Mouse (Mus musculus): ENCODE data around the gene Fam78b. TPM values are rescaled to one million over a fixed set of nuclear protein-coding genes. Genes with fewer than 3 reads are reported as not detected.

The Fam78b gene
- polyA plus RNA-seq, 1 experiment from 2014 or later, result 1.3 TPM

DNA sequence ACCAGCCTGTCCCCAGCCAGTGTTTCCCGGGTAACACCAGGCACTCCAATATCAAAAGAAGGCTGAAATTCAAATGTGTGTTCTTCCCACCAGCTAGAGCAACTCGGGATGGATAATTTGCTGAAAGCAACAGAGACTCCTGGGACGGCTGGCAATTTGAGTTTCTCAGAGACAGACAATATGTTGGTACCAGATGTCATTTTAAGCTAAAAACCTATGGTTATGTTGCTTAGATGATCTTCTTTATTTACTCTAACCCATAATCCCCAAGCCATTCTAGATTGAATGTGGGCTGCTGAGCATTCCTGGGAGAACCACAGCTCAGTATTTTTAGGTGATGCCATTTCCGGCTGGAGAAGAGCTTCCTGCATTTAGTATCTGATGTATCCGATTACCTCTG, 56.3 kb downstream of the Fam78b start:
- 63% methylated on average over 5 of the region's 5 CpGs for WGBS
- H3K27ac ChIP-seq (replicated peaks in 1 of 2; ENCODE audit: control insufficient read depth in 1 of 2, insufficient read depth in 1 of 2, low read depth in 2 of 2, low read length in 2 of 2), result no peak overlapping the region
- no peak overlapping the region for H3K4me3 ChIP-seq (ENCODE audit: control insufficient read depth in 1 of 2, insufficient read depth in 1 of 2, low read depth in 1 of 2, low read length in 2 of 2)
- no peak for ATAC-seq (ENCODE audit: insufficient number of reproducible peaks, insufficient read depth, low FRiP score, low read depth)
- no peaks in the 10 kb centered on the region for H3K36me3 ChIP-seq (ENCODE audit: control insufficient read depth, insufficient read depth, low read length)
- no peaks in the 10 kb centered on the region for H3K9me3 ChIP-seq (ENCODE audit: control insufficient read depth, low read length)
- no peak overlapping the region for H3K9ac ChIP-seq (ENCODE audit: low read length)
- no peak overlapping the region for H3K4me2 ChIP-seq (ENCODE audit: low read length)
- no peaks in the 10 kb centered on the region for H3K27me3 ChIP-seq (ENCODE audit: control insufficient read depth, insufficient read depth, low read length)
- H3K4me1 ChIP-seq (ENCODE audit: control insufficient read depth in 2 of 2, insufficient read depth in 2 of 2, low read length in 2 of 2), result no peaks in the 10 kb centered on the region

- no peak overlapping the region for H3K4me3 ChIP-seq (ENCODE audit: control insufficient read depth in 1 of 2, insufficient read depth in 1 of 2, low read depth in 1 of 2, low read length in 2 of 2)
- WGBS, result 57% methylated on average over 9 of the region's 9 CpGs
- no peaks in the 10 kb centered on the region for H3K9me3 ChIP-seq (ENCODE audit: control insufficient read depth, low read length)
- H3K4me1 ChIP-seq (ENCODE audit: control insufficient read depth in 2 of 2, insufficient read depth in 2 of 2, low read length in 2 of 2), result 0 out of 4 replicates have a peak, but pooled peaks cover 0 to 5% of the 10 kb centered on the region in 2 experiments
- H3K9ac ChIP-seq (ENCODE audit: low read length), result no peak overlapping the region
- no peak overlapping the region for H3K27ac ChIP-seq (replicated peaks in 1 of 2; ENCODE audit: control insufficient read depth in 1 of 2, insufficient read depth in 1 of 2, low read depth in 2 of 2, low read length in 2 of 2)
- no peaks in the 10 kb centered on the region for H3K27me3 ChIP-seq (ENCODE audit: control insufficient read depth, insufficient read depth, low read length)
- H3K4me2 ChIP-seq (ENCODE audit: low read length), result no peak overlapping the region
- no peak for ATAC-seq (ENCODE audit: insufficient number of reproducible peaks, insufficient read depth, low FRiP score, low read depth)
- no peaks in the 10 kb centered on the region for H3K36me3 ChIP-seq (ENCODE audit: control insufficient read depth, insufficient read depth, low read length)
Measured at GRCm38 (mm10) chr1:167059550-167060285, 58.5 kb downstream of the Fam78b start.

GRCm38 (mm10) chr1:167063971-167064370, 62.8 kb downstream of the Fam78b start:
- H3K4me3 ChIP-seq (ENCODE audit: control insufficient read depth in 1 of 2, insufficient read depth in 1 of 2, low read depth in 1 of 2, low read length in 2 of 2), result no peak overlapping the region
- H3K9me3 ChIP-seq (ENCODE audit: control insufficient read depth, low read length), result no peaks in the 10 kb centered on the region
- no peaks in the 10 kb centered on the region for H3K27me3 ChIP-seq (ENCODE audit: control insufficient read depth, insufficient read depth, low read length)
- H3K27ac ChIP-seq (replicated peaks in 1 of 2; ENCODE audit: control insufficient read depth in 1 of 2, insufficient read depth in 1 of 2, low read depth in 2 of 2, low read length in 2 of 2), result no peak overlapping the region
- no peaks in the 10 kb centered on the region for H3K36me3 ChIP-seq (ENCODE audit: control insufficient read depth, insufficient read depth, low read length)
- no peak for ATAC-seq (ENCODE audit: insufficient number of reproducible peaks, insufficient read depth, low FRiP score, low read depth)
- no peak overlapping the region for H3K4me2 ChIP-seq (ENCODE audit: low read length)
- WGBS, result 36% methylated on average over 4 of the region's 4 CpGs
- H3K4me1 ChIP-seq (ENCODE audit: control insufficient read depth in 2 of 2, insufficient read depth in 2 of 2, low read length in 2 of 2), result 0 out of 4 replicates have a peak, but pooled peaks cover 0 to 5% of the 10 kb centered on the region in 2 experiments
- H3K9ac ChIP-seq (ENCODE audit: low read length), result no peak overlapping the region

DNA sequence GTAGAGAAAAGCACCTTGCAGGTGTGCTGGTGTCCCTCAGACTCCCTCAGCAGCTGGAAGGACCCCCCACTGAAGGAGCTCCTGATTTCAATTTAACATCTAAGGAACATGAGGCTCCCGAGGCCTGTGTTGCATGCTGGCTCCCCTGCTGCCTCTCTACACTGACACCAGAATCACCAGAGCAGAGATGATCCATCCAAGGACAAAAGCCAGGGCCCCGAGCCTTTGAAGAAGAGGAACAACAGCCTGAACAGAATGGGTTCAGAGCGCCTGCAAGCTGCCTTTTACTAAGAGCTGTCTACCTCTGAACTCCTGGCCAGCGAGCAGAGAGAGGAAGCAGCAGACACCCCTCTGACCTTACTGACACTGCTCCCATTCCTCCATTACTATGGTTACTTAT, 64.3 kb downstream of the Fam78b start:
- Histone ChIP-seq H3K27me3 (ENCODE audit: control insufficient read depth, insufficient read depth, low read length) (no peaks in the 10 kb centered on the region), H3K36me3 (ENCODE audit: control insufficient read depth, insufficient read depth, low read length) (no peaks in the 10 kb centered on the region), H3K4me1 (ENCODE audit: control insufficient read depth in 2 of 2, insufficient read depth in 2 of 2, low read length in 2 of 2) (peaks cover 0 to 5% of the 10 kb centered on the region in 2 experiments; a peak in 1 of 4 replicates), H3K9ac (ENCODE audit: low read length) (no peak overlapping the region), H3K27ac (replicated peaks in 1 of 2; ENCODE audit: control insufficient read depth in 1 of 2, insufficient read depth in 1 of 2, low read depth in 2 of 2, low read length in 2 of 2) (no peak overlapping the region), H3K9me3 (ENCODE audit: control insufficient read depth, low read length) (no peaks in the 10 kb centered on the region), H3K4me2 (ENCODE audit: low read length) (no peak overlapping the region), H3K4me3 (ENCODE audit: control insufficient read depth in 1 of 2, insufficient read depth in 1 of 2, low read depth in 1 of 2, low read length in 2 of 2) (no peak overlapping the region)
- ATAC-seq (ENCODE audit: insufficient number of reproducible peaks, insufficient read depth, low FRiP score, low read depth), result no peak
- WGBS, result 33% methylated on average over 4 of the region's 4 CpGs

- H3K27ac ChIP-seq (replicated peaks in 1 of 2; ENCODE audit: control insufficient read depth in 1 of 2, insufficient read depth in 1 of 2, low read depth in 2 of 2, low read length in 2 of 2), result no peak overlapping the region
- peaks cover 0 to 5% of the 10 kb centered on the region in 2 experiments; a peak in 1 of 4 replicates for H3K4me1 ChIP-seq (ENCODE audit: control insufficient read depth in 2 of 2, insufficient read depth in 2 of 2, low read length in 2 of 2)
- WGBS, result 63% methylated on average over 10 of the region's 10 CpGs
- H3K27me3 ChIP-seq (ENCODE audit: control insufficient read depth, insufficient read depth, low read length), result no peaks in the 10 kb centered on the region
- H3K9me3 ChIP-seq (ENCODE audit: control insufficient read depth, low read length), result no peaks in the 10 kb centered on the region
- no peak overlapping the region for H3K4me3 ChIP-seq (ENCODE audit: control insufficient read depth in 1 of 2, insufficient read depth in 1 of 2, low read depth in 1 of 2, low read length in 2 of 2)
- no peak for ATAC-seq (ENCODE audit: insufficient number of reproducible peaks, insufficient read depth, low FRiP score, low read depth)
- no peak overlapping the region for H3K4me2 ChIP-seq (ENCODE audit: low read length)
- no peak overlapping the region for H3K9ac ChIP-seq (ENCODE audit: low read length)
- H3K36me3 ChIP-seq (ENCODE audit: control insufficient read depth, insufficient read depth, low read length), result no peaks in the 10 kb centered on the region
Measured at GRCm38 (mm10) chr1:167065986-167066385, 64.8 kb downstream of the Fam78b start.

DNA sequence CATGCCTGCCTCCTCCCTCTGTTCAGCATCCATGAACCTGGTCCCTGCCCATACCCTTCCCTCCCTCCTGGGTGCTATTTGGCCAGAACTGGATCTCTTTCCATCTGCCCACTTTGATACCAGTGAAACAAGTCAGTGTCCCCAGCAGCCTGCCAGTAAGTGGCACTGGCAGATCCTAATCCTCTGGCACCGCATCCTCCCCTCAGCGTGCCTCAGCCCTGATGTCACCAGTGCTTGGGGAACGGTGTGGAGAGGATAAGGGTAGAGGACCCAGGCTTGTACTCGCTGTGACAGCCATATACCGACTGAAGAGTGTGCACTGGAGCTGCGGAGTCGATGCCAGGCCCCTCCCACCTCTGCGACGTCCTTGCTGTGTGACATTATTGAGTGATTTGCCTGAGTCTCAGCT, 65.7 kb downstream of the Fam78b start:
- WGBS, result 70% methylated on average over 9 of the region's 9 CpGs
- ATAC-seq (ENCODE audit: insufficient number of reproducible peaks, insufficient read depth, low FRiP score, low read depth), result no peak

GRCm38 (mm10) chr1:167069741-167070140, 68.5 kb downstream of the Fam78b start:
- Histone ChIP-seq H3K4me2 (ENCODE audit: low read length) (no peak overlapping the region), H3K9me3 (ENCODE audit: control insufficient read depth, low read length) (no peaks in the 10 kb centered on the region), H3K4me3 (ENCODE audit: control insufficient read depth in 1 of 2, insufficient read depth in 1 of 2, low read depth in 1 of 2, low read length in 2 of 2) (no peak overlapping the region), H3K27ac (replicated peaks in 1 of 2; ENCODE audit: control insufficient read depth in 1 of 2, insufficient read depth in 1 of 2, low read depth in 2 of 2, low read length in 2 of 2) (no peak overlapping the region), H3K27me3 (ENCODE audit: control insufficient read depth, insufficient read depth, low read length) (no peaks in the 10 kb centered on the region), H3K9ac (ENCODE audit: low read length) (no peak overlapping the region), H3K4me1 (ENCODE audit: control insufficient read depth in 2 of 2, insufficient read depth in 2 of 2, low read length in 2 of 2) (no peaks in the 10 kb centered on the region; a peak in 1 of 4 replicates), H3K36me3 (ENCODE audit: control insufficient read depth, insufficient read depth, low read length) (no peaks in the 10 kb centered on the region)
- no peak for ATAC-seq (ENCODE audit: insufficient number of reproducible peaks, insufficient read depth, low FRiP score, low read depth)
- 50% methylated on average over 9 of the region's 9 CpGs for WGBS

More for the DNA sequence above, 65.7 kb downstream of the Fam78b start:
- Histone ChIP-seq H3K27ac (replicated peaks in 1 of 2; ENCODE audit: control insufficient read depth in 1 of 2, insufficient read depth in 1 of 2, low read depth in 2 of 2, low read length in 2 of 2) (no peak overlapping the region), H3K27me3 (ENCODE audit: control insufficient read depth, insufficient read depth, low read length) (no peaks in the 10 kb centered on the region), H3K4me3 (ENCODE audit: control insufficient read depth in 1 of 2, insufficient read depth in 1 of 2, low read depth in 1 of 2, low read length in 2 of 2) (no peak overlapping the region), H3K4me2 (ENCODE audit: low read length) (no peak overlapping the region), H3K4me1 (ENCODE audit: control insufficient read depth in 2 of 2, insufficient read depth in 2 of 2, low read length in 2 of 2) (peaks cover 0 to 5% of the 10 kb centered on the region in 2 experiments; a peak in 1 of 4 replicates), H3K36me3 (ENCODE audit: control insufficient read depth, insufficient read depth, low read length) (no peaks in the 10 kb centered on the region), H3K9ac (ENCODE audit: low read length) (no peak overlapping the region), H3K9me3 (ENCODE audit: control insufficient read depth, low read length) (no peaks in the 10 kb centered on the region)

DNA sequence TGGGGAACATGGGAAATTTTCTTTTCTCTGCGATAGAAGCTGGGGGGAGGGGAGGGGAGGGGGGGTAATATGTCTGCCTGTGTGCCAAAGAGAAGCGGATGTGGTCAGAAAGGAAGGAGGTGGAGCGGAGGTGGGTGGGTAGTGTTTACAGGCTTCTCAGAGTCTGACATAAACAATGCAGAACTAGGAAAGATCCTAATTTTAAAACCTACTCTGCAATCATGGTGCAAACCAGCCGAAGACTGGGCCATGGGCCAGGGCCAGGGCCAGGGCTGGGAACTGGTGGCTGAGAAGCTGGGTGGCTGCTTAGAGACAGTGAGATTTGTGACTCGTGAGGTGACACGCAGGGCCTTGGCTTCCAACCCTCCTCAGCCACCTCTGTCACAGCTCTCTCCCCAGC, 69.1 kb downstream of the Fam78b start:
- H3K9me3 ChIP-seq (ENCODE audit: control insufficient read depth, low read length), result no peaks in the 10 kb centered on the region
- no peaks in the 10 kb centered on the region for H3K27me3 ChIP-seq (ENCODE audit: control insufficient read depth, insufficient read depth, low read length)
- no peak for ATAC-seq (ENCODE audit: insufficient number of reproducible peaks, insufficient read depth, low FRiP score, low read depth)
- WGBS, result 53% methylated on average over 6 of the region's 6 CpGs
- no peak overlapping the region for H3K4me3 ChIP-seq (ENCODE audit: control insufficient read depth in 1 of 2, insufficient read depth in 1 of 2, low read depth in 1 of 2, low read length in 2 of 2)
- H3K4me2 ChIP-seq (ENCODE audit: low read length), result no peak overlapping the region
- no peaks in the 10 kb centered on the region; a peak in 1 of 4 replicates for H3K4me1 ChIP-seq (ENCODE audit: control insufficient read depth in 2 of 2, insufficient read depth in 2 of 2, low read length in 2 of 2)
- no peak overlapping the region for H3K27ac ChIP-seq (replicated peaks in 1 of 2; ENCODE audit: control insufficient read depth in 1 of 2, insufficient read depth in 1 of 2, low read depth in 2 of 2, low read length in 2 of 2)
- H3K36me3 ChIP-seq (ENCODE audit: control insufficient read depth, insufficient read depth, low read length), result no peaks in the 10 kb centered on the region
- H3K9ac ChIP-seq (ENCODE audit: low read length), result no peak overlapping the region
